In the genomic region with DNA sequence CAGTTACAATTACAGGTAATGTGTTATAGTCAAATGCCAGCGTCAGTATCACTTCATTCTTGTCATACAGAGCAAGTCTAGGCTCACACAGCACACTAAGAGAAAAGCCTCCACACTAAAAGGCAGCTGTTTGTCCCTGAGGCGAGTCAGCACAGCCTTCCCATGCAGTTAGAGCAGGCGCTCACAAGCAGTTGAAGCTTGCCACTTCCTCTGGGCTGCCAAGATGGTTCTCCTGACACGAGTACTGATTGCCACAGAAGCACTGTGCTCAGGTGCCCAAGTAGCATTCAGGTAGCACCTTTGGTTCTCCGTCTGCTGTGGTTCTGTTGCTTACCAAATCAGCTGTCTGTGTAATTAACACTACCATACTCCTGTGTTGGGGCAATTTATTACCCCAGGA, we compare ENCODE assay signal across 16 mouse cellular contexts.
"Had no signal": no experiment of that assay in that cellular context is flagged by ENCODE, and none has a peak within 500 bp of the region (broad histone marks: within the 10 kb centered on the region; RNA-seq: fewer than 3 reads in every experiment).

No protein-coding gene starts in this region.

- H3K9me3 ChIP-seq: neural tube, embryonic 13.5 days; neural tube, embryonic 15.5 days; stomach, embryonic 15.5 days had no signal

- H3K4me1 ChIP-seq: neural tube, embryonic 13.5 days; neural tube, embryonic 15.5 days; stomach, embryonic 15.5 days had no signal

- H3K9ac ChIP-seq: neural tube, embryonic 13.5 days; neural tube, embryonic 15.5 days; stomach, embryonic 15.5 days had no signal

- H3K4me3 ChIP-seq: neural tube, embryonic 13.5 days; neural tube, embryonic 15.5 days; stomach, embryonic 15.5 days had no signal

- H3K27ac ChIP-seq: neural tube, embryonic 13.5 days; neural tube, embryonic 15.5 days; stomach, embryonic 15.5 days; stomach, postnatal 0 days had no signal

- DNase-seq: retina, postnatal 1 day; right cerebral cortex, adult 18-20 months; right cerebral cortex, postnatal 14 days; right cerebral cortex, postnatal 25 days; right cerebral cortex, postnatal 4 days; spleen, adult 18-20 months; thymus, adult 18-20 months; thymus, adult 2 months; thymus, postnatal 14 days; thymus, postnatal 25 days; thymus, postnatal 36 days; thymus, postnatal 4 days had no signal

- H3K27me3 ChIP-seq: neural tube, embryonic 13.5 days; neural tube, embryonic 15.5 days; stomach, embryonic 15.5 days had no signal

- H3K4me2 ChIP-seq: neural tube, embryonic 13.5 days; neural tube, embryonic 15.5 days; stomach, embryonic 15.5 days had no signal
